Mouse (Mus musculus): ENCODE data around the gene Srcap. TPM values are rescaled to one million over a fixed set of nuclear protein-coding genes. Genes with fewer than 3 reads are reported as not detected.

Gene Srcap
- polyA plus RNA-seq, 1 experiment: 18.6 TPM

DNA sequence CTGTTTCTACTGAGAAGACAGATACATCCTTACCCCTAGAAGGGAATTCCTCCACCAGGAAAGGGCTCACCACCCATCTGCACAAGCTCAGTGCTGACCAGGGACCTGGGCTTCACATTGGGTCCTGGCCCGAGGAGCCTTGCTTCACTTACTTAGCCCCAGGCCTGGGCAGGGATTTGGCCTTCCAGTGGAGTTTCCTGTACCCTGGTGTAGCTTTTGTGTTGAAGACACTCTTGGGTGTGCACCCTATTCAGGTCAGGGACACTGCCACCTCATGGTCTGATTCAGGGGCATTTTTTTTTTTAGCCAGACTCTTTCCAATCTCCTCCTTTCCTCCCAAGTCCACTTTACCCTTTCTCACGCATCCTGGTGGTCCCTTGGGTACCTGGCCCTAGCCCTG, 91.1 kb downstream of the Srcap start:
- no peak overlapping the region for H3K27ac ChIP-seq (ENCODE audit: insufficient read depth, low read depth, low read length)
- H3K36me3 ChIP-seq (ENCODE audit: control insufficient read depth, insufficient read depth, low read length): peaks cover 8% of the 10 kb centered on the region
- TF ChIP-seq CTCF (conservative IDR thresholded peaks at IDR 0.05; ENCODE audit: insufficient read depth, insufficient read length, low read depth, low read length): no peak
- TF ChIP-seq POLR2A (IDR thresholded peaks at IDR 0.05; ENCODE audit: low read depth, low read length): no peak
- no peak overlapping the region for H3K4me3 ChIP-seq (ENCODE audit: insufficient read depth, low read depth, low read length)
- no peaks in the 10 kb centered on the region for H3K4me1 ChIP-seq (ENCODE audit: control insufficient read depth, insufficient read depth, low read length)
- no peaks in the 10 kb centered on the region for H3K27me3 ChIP-seq (replicated peaks; ENCODE audit: control insufficient read depth, insufficient read depth, low read length)
- no peak for DNase-seq
- 79% methylated on average over 2 of the region's 2 CpGs for WGBS

DNA sequence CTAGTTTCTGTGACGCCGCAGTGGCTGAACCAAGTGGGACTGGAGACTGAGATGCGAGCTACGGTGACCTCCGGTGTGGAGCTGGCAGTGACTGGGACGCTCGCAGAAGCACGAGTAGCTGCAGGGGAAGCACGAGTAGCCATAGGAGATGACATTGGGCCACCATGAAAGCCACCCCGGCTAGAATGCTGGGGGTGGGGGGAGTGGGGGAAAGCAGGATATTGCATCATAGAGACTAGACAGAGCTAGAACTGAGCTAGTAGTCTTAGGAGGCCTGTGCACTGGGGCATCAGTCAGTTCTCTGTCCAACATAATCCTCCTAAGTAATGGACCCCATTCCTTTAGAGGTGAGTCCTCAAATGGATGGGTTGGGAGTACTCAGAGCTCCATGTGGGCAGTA, 92.5 kb downstream of the Srcap start:
- Histone ChIP-seq H3K27ac (ENCODE audit: insufficient read depth, low read depth, low read length) (no peak overlapping the region), H3K36me3 (ENCODE audit: control insufficient read depth, insufficient read depth, low read length) (peaks cover 6% of the 10 kb centered on the region), H3K4me1 (ENCODE audit: control insufficient read depth, insufficient read depth, low read length) (no peaks in the 10 kb centered on the region), H3K27me3 (replicated peaks; ENCODE audit: control insufficient read depth, insufficient read depth, low read length) (no peaks in the 10 kb centered on the region), H3K4me3 (ENCODE audit: insufficient read depth, low read depth, low read length) (no peak overlapping the region)
- no peak for TF ChIP-seq POLR2A (IDR thresholded peaks at IDR 0.05; ENCODE audit: low read depth, low read length)
- no peak for TF ChIP-seq CTCF (conservative IDR thresholded peaks at IDR 0.05; ENCODE audit: insufficient read depth, insufficient read length, low read depth, low read length)
- DNase-seq: no peak
- 85% methylated on average over 10 of the region's 10 CpGs for WGBS

DNA sequence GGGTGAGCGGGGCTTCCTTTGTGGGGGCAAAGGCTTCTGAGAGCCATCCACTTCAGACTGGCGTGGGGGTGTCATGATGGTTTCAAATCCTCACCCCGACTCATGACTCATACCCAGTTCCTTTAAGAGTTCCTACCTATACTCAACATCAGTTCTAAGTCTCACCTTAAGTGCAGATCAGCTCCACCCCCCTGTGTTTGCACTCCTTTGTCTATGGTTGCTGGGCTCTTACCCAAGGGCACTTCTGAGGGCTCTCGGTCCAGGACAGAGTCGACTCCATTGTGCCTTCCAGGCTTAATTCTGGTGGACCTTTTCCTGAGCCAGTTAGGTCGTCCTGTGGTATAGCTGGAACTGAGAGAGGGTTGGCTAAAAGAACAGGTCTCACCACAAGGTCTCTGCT, 95.4 kb downstream of the Srcap start:
- Histone ChIP-seq H3K4me3 (ENCODE audit: insufficient read depth, low read depth, low read length) (no peak overlapping the region), H3K27me3 (replicated peaks; ENCODE audit: control insufficient read depth, insufficient read depth, low read length) (no peaks in the 10 kb centered on the region), H3K27ac (ENCODE audit: insufficient read depth, low read depth, low read length) (no peak overlapping the region), H3K36me3 (ENCODE audit: control insufficient read depth, insufficient read depth, low read length) (peaks cover 6% of the 10 kb centered on the region; the same call in 1 of the 2 replicates), H3K4me1 (ENCODE audit: control insufficient read depth, insufficient read depth, low read length) (no peaks in the 10 kb centered on the region)
- DNase-seq: no peak
- no peak for TF ChIP-seq CTCF (conservative IDR thresholded peaks at IDR 0.05; ENCODE audit: insufficient read depth, insufficient read length, low read depth, low read length)
- no peak for TF ChIP-seq POLR2A (IDR thresholded peaks at IDR 0.05; ENCODE audit: low read depth, low read length)
- 87% methylated on average over 6 of the region's 6 CpGs for WGBS

Other genes starting within 250 kb of the Srcap start
- gene Sephs2, start 237.9 kb upstream of the Srcap start, polyA plus RNA-seq (2012; rRNA removed): 153 and 156 TPM in 2 replicates
- 2.9 and 7.2 TPM in 2 replicates for gene Itgal, start 215.7 kb upstream of the Srcap start, polyA plus RNA-seq (2012; rRNA removed)
- gene Zfp768, start 166.4 kb upstream of the Srcap start, polyA plus RNA-seq (2012; rRNA removed): 36.7 and 52.0 TPM in 2 replicates
- 6.5 and 7.2 TPM in 2 replicates for gene Zfp747, start 135.9 kb upstream of the Srcap start, polyA plus RNA-seq (2012; rRNA removed)
- 3.3 and 3.4 TPM in 2 replicates for gene 9130019O22Rik, start 124.8 kb upstream of the Srcap start, polyA plus RNA-seq (2012; rRNA removed)
- 5.5 and 7.4 TPM in 2 replicates for gene E430018J23Rik, start 118.4 kb upstream of the Srcap start, polyA plus RNA-seq (2012; rRNA removed)
- 6.2 and 6.6 TPM in 2 replicates for gene Zfp764, start 105.2 kb upstream of the Srcap start, polyA plus RNA-seq (2012; rRNA removed)
- 19.1 TPM in 2 replicates for gene Zfp688, start 89.9 kb upstream of the Srcap start, polyA plus RNA-seq (2012; rRNA removed)
- 3.0 and 3.4 TPM in 2 replicates for gene Zfp689, start 62.8 kb upstream of the Srcap start, polyA plus RNA-seq (2012; rRNA removed)
- 58.7 and 62.6 TPM in 2 replicates for gene Prr14, start 52.4 kb upstream of the Srcap start, polyA plus RNA-seq (2012; rRNA removed)
- 19.1 and 23.7 TPM in 2 replicates for gene Fbrs, start 32.8 kb upstream of the Srcap start, polyA plus RNA-seq (2012; rRNA removed)
- gene Gm42715, start 7.6 kb downstream of the Srcap start, polyA plus RNA-seq (2012; rRNA removed): 12.5 and 13.1 TPM in 2 replicates
- not detected in 2 replicates for gene Tmem265, start 49.4 kb downstream of the Srcap start, polyA plus RNA-seq (2012; rRNA removed)
- gene Phkg2, start 61.4 kb downstream of the Srcap start, polyA plus RNA-seq (2012; rRNA removed): 53.6 and 65.6 TPM in 2 replicates
- gene Ccdc189, start 76.6 kb downstream of the Srcap start, polyA plus RNA-seq (2012; rRNA removed): 17.1 and 18.6 TPM in 2 replicates
- 24.7 and 25.7 TPM in 2 replicates for gene Rnf40, start 76.8 kb downstream of the Srcap start, polyA plus RNA-seq (2012; rRNA removed)
- gene Zfp629, start 103.8 kb downstream of the Srcap start, polyA plus RNA-seq (2012; rRNA removed): 12.3 and 16.9 TPM in 2 replicates
- 24.5 and 25.9 TPM in 2 replicates for gene Bcl7c, start 196.9 kb downstream of the Srcap start, polyA plus RNA-seq (2012; rRNA removed)
- 19.4 and 20.6 TPM in 2 replicates for gene Ctf1, start 200.8 kb downstream of the Srcap start, polyA plus RNA-seq (2012; rRNA removed)
- not detected in 2 replicates for gene Ctf2, start 220.2 kb downstream of the Srcap start, polyA plus RNA-seq (2012; rRNA removed)
- gene Fbxl19, start 232.6 kb downstream of the Srcap start, polyA plus RNA-seq (2012; rRNA removed): 14.6 and 20.8 TPM in 2 replicates